Mouse (Mus musculus) heart, adult 9 months (tissue): ENCODE measurements around the gene Stim2.

ENCODE experiments used
- DNase-seq, 2 experiments: peaks; one replicate each; pipeline ENCODE4 v3.0.0; 2022; ENCODE audit warnings: low spot score in 2 of 2

Gene Stim2

DNA sequence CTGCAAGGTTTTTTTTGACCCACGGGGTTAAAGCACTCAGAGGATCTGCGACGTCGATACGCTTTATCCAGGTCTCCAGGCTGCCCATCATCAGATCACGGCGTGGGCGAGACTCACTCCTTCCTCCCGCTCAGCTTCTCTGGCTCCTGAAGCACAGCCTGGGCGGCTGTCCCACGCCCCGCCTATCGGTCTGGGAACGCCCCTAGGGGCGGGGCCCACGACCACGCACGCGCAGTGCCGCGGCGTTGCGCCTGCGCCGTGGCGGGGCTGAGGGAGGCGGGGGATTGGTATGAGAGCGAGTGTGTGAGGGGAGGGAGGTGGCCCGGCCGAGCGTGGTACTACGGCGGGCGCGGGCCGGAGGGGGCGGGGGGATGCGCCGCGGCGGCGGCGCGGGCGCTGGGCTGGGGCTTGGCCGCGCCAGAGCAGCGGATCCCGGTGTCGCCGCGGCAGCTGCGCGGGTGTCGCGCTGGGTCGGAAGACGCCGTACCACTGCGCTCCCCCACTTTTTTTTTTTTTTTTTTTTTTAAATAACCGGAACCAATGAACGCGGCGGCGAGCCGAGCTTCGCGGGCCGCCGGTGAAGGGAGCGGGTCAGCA, at the start of gene Stim2:
Gene Stim2 (plus strand): TSS at position 354 of the 597 bp plus-strand sequence.
- peak; percentile 94 to 96 for DNase-seq

DNA sequence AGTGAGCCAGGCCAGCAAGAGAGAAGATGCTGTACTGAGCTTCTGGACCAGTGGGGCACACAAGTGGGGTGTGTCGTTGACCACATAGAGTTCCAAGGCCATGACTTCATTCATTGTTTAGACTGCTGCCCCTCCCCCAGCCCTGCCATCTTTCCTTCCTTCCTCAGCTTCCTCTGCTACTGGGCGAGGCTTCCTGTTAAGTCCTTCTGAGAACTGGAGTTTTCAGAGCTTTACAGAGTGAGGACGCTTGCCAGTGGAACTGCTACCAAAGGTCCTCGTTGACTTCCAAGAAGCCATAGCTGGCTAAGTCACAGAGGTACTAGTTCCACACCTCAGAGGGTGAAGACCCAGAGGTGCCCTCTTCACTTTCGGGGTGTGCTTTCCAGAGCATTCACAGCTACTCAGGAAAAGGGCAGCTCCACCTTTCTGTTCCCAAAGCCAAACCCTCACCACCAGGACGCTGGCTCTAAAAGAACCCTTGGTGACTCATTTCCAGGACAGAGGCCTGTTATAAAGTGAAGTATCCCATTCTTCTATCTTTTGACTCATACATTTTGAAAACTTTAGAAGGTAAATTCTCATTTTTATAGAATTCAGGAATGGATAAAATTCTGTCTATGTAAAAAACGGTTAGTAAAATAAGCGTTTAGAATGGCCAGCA, 49.6 kb upstream of the Stim2 start:
- DNase-seq, result peak; percentile 87 to 88

DNA sequence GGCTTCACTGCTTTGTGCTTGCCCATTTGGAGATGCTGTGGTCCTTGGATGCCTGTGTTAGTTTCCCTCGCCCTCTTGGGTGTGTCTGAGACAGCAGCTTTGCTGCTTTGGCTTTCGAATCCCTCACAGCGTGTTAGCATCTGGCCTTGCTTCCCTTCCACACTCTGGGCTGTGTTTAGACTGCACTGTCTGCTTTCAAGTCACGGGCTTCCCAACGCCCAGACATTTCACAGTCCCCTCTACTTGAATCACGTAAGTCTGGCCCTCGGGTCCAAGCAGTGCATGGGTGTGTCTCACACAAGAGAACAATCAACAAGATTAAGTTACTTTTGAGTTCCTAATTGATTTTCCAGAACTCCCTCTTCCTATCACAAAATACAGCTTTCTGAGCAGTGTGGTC, 48.1 kb upstream of the Stim2 start:
- DNase-seq, result peak; percentile 63 to 85

DNA sequence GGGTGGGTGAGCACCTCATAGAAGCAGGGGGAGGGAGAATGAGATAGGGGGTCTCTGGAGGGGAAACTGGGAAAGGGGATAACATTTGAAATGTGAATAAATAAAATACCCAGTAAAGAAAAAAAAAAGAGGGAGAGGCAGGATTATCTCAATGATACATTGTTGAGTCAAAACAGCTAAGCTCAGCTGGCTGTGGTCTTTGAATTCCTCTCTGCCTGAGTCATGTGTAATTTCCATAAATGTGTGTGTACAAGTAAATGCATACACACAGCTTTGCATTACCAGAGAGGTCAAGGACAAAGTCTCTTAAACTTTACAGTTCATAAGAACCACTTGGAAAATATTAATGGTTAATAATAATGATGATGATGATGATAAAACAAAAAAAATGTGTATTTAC, 45.1 kb upstream of the Stim2 start:
- no peak for DNase-seq

DNA sequence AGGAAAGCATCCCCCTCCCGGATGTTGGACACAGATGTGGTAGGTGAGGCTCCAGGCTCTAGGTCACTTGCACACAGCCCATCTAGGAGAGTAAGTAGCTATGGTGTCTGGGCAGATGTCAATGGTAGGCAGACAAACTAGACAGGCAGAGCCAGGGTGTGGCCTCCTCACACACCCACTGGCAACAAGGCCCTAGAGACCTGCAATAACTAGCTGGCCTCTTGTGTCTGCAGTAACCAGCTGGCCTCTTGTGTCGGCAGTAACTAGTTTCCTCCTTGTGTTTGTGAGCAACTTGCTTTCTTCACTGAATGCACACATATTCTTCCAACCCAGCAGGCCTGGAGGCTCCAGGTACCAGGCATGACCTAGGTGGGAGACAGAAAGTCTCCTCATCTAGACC, 44.5 kb upstream of the Stim2 start:
- no peak for DNase-seq

DNA sequence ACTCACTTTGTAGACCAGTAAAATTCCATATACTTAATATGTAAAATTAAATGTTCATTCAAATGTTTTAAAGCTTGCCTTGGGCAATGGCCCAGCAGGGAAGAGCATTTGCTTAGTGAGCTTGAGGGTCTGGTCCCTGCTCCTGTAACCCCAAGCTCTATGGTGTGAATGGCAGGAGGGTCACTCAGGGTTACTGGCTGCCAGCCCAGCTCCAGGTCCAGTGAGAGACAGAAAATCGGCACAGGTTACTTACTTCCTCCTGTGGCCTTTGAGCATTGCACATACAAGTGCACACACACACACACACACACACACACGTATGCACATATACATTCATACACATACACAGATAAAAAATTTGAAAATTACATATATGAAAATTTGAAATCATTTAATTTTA, 42.3 kb upstream of the Stim2 start:
- DNase-seq, result no peak

DNA sequence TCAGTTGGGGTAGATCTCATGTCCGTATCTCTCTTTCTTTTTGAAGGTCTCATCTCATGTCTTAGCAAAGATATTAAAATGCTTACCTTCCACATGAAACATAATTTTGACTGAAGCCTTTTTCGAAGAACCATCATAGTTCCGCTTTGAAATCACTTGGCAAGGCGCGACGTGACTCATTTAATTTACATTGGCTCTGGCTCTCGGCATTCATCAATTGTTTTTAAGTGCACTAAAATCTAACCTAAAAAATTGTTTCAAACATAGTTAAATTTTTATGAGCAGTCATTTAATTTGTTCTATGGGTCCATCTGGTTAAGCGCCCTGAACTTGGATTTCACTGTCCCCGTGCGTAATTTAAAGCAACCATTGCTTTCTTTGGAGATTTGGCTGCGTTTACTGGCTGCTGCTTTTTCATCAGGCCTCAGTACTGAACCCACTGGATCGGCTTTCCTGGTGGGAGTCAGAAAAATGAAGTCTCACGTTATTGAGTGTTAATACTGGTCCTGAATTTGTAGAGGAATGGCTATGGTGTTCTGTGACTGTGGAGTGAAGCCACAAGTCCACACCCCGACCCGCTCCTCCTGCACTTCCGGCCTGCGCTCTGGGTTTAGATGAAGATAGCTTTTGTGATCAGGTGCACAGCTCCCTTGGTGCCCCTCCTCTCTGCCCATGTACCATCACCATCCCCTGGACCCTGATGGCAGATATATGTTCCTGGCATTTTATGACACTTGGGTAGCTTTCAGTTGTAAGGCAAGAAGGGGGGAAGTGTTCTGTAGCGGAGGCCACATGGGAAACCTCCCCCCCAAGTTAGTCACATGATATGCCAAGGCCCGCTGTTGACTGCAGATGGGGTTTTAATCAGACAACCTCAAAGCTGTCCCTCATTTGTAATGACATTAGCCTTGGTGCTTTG, 41.6 kb upstream of the Stim2 start:
- DNase-seq, result no peak

DNA sequence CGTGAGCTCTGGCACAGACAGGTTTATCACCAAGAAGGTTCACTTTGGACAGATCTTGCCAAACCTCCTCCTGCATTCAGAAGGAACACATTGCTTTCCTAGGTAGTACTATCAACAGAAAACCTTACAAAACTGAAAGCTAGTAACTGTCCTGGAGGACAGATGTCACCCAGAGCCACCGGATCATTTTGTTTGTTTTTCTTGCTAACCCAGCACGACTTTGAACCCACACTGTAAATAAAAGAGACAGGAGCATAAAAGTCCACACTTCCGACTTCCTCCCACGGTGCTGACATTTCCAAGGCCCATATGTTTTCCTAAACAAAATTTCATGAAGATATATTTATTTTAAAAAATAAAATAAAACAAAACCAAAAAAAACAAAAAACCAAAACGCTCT, 41.0 kb upstream of the Stim2 start:
- DNase-seq, result no peak

DNA sequence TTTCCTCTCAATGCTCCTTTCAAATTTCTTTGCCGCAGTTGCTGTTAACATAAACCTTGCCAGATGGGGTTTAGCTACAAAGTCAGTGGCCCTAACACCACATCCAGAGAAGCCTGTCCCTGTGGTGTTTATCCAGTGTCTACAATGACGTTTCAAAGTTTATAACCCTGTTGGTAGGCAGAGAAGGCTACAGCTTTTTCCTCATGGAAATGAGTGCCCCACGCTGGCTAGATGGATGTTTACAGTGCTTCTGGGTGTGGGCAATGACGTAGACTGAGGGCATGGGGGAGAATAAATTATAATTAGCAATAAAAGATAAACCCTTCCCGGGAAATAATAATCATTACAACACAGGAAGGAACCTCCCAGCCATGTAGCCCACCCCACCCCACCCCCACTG, 37.1 kb upstream of the Stim2 start:
- no peak for DNase-seq

DNA sequence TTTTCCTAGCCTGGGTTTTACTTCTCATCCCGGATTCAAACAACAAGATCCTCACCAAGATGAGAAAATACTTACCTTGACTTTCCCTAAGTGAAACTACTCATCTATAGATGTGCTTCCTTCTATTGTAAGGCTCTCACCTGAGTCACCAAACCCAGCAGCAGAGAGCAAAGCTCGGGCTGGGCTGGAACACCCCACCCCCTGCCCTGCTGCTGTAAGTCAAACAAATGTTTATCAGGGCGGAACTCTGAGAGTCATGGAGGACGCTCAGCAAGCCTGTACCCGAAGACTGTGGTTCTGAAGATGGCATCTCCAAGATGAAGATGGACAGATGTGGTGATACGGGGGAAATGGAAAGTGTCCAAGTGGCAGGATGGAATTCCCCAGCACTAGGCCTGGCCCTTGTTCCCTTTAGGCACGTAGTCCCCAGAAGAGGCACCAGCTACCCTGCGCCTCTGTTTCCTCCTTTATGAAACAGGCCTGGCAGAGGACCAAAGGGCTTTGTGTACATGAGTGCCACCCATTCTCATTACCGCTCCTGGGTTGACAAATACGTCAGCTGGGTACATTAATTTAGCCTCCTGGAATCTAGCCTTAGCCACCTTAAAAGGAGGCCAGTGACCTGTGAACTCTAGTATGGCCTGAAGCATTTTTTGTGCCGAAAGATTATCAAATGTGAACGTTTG, 36.3 kb upstream of the Stim2 start:
- peak; percentile 18 to 34 for DNase-seq

DNA sequence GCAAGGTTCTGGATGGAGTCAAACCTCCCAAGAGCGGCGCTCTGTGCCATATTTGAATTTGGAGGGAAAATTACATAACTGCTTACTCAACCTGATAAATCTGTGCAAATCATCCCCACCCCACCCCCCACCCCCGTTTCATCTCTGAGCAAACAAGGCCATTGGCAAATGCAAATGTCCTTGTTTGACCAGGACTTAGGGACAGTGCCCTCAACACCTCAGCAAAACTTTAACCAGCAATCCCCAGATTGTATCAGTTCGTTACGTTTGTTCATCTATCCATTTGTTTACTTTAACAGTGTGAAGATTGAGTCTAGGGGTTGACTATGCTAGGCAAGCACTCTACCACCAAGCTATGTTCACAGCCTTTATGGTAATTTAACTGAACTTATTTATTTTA, 32.6 kb upstream of the Stim2 start:
- DNase-seq, result no peak

DNA sequence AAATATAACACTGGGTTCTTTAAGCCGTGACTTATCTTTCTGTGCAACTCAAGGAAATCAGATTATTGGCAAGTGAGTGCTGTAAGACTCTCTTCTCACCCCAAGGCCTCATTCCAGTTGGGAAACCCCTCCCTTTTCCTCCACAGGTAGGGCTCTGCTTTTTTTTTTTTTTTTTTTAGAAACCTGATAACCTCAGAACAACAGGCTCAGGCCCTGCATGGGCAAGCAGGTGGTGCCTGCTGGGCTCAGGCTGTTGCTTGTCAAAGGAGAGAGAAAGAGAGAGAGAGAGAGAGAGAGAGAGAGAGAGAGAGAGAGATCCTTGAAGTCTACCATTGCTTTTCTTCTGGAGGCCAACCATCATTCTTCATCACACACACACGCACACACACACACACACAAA, 30.7 kb upstream of the Stim2 start:
- no peak for DNase-seq

DNA sequence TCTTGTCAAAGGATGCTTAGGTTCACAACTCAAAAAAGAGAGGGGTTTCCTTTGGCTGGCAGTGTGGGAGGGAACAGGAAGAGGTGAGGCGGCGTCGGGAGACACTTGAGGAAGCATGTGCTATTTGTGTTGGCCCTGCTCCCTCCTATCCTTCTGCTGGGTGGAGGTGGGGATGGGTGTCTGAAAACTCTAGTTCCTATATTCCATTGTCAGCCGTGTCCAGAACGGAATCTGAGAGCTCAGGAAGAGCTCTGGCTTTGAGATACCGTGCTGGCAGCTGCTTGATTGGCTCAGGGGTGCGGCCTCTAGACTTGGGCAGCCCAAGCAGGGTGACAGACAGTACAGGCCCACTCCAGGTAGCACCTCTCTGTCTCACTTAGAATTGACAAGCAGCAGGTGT, 28.1 kb upstream of the Stim2 start:
- peak; percentile 61 to 78 for DNase-seq

DNA sequence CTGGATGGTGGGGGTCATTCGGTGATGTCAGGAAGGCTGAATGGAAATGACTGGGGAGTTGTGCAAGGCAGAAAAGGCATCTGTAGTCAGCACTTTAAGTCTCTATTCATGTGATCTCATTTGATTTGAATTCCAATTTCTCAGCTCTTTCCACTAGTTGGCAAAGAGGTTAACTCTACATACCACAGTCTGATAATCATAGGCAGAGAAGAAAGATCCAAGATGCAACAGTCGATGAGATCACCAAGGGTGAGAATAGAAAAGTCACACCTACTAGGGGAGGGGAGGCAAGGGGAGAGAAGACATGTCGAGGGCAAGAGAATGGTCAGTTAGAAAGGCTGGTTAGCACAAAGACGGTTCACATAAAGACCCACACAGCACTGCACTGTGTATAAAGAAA, 27.1 kb upstream of the Stim2 start:
- no peak for DNase-seq

DNA sequence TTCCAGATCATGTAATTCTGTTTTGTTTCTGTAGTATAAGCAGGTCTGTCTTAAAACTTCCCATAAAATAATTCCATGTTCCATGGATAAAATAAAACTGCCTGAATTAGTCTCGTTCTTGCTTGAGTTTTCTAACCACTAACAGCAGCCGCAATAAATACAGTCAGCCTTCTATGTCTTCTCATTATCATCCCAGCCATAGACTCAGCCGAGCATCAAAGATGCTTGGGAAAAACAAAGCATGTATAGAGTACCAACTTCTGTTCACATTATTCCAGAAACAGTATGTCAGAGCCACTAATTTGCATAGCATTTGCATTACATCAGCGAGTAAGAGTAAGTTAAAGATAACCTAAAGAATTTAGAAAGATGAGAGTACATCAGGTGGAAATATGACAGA, 25.4 kb upstream of the Stim2 start:
- DNase-seq, result no peak

DNA sequence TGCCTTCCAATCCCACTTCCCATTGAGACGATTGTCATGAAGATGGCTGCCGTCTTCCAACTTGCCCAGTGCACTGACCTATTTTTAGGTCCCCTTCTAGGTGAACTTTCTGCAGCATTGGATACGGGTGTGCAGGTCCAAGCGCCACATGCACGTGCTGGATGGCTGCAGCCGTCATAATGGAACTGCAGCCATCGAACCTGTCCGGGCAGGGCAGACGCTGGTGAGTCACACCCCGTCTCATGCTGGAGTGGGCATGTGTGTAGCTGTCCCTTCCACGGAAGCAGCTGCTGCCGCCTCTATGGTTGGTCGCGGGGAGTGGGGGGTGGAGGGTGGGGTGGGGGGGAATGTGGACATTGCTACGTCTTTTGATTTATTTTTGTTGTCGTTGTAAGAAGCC, 21.8 kb upstream of the Stim2 start:
- no peak for DNase-seq

DNA sequence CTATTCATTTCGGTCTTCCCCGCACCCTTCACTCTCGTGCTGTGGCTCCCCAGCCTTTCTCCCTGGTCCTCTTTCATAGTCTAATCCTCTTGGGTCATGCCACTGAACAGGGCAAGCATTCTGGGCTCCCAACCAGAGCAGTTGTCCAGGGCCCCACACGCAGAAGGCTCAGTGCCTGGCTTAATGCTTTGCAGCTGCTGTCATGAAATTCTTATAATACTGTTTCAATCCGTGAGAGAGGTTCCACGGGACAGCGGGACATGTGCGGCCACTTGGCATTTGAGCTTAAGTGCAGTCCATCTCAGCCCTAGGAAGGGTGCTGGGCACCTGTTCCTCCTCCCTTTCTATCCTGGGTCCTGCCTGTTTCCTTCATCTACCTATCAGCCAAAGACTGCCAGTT, 21.2 kb upstream of the Stim2 start:
- no peak for DNase-seq

DNA sequence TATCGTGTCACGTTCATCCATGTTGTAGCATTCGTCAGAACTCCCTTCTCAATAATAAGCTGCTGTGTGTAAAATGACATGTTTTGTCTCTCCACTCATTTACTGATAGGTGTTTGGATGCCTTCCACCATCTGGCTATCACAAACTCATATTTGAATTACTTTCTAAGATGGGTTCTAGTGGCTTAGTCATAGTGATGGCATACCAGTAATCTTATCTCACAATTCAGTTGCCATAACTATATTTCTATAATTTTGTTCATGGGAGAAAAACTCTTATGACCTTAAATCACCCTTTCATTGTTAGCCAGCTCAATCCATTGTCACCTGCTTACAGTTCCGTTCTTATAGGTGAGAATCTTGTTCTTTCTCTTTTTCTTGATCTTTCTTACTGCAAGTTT, 14.9 kb upstream of the Stim2 start:
- DNase-seq, result no peak

DNA sequence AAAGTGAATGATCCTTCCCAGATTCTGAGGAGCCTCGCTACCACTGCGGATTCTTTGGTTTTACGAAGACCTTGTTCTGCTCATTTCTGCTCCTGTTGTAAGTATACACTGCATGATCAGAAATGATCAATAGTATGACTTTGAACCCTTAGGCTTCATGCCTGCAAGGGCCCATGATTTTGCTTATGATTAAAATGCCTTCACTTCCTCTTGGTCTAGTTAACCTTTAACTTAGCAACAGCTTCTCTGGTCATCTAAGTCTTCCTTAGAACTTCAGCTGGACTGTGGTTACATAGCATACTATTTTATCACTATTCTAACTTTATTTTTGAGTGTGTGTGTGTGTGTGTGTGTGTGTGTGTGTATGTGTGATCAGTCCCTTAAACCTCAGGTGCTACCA, 12.7 kb upstream of the Stim2 start:
- no peak for DNase-seq

DNA sequence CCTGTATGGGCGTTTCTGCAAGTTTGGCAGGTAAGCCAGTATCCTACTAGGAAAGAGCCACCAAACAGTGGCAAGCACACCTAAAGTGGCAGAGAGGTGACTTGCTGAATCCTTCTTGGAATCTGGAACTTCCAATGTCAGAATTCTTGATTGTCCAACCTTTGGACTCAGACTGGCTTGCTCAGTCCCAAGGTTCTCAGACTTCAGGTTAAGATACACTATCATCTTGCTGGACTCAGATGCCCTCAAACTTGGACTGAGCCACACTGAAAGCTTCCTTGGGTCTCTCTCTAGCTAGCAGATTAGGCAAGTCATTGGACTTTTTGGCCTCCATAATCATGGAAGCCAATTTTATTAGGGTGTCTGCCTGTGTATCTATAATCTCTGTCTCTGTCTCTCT, 10.8 kb upstream of the Stim2 start:
- DNase-seq, result no peak

DNA sequence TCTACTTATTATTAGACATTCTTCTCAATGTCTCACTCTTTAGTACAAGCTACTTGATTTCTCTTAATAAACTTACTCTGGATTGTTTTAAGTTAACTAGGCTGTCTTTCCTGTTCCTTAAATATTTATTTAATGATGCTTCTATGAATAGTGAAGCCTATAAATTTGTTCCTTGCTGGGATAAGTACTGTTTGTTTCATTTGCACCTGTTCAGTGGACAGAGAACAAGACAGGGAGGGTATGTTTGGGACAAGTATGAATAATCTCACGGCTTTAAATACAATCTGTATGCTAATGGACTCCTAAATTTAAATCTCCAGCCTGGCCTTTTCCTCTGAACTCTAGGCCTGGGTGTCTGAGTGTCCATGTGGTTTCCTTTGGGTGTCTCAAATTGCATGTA, 10.2 kb upstream of the Stim2 start:
- no peak for DNase-seq

DNA sequence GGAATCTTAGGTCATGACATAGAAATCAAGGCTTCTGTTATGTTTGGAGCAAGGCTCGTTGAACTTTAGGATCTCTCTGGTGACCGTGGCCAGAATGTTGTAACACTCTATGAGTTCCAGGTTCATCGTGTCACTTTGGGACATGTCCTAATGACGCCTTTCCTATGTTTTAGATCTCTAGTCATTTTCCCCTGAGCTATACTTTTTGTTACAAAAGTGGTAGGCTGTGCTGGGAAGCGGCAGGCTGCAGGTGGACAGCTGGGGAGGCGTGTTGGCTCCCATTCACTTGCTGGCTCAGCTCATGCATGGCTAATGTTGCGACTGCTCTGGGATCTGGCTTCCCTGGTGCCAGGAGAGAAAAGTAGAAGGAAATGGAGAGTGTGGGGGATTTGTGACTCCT, 5.7 kb upstream of the Stim2 start:
- no peak for DNase-seq
